Mouse (Mus musculus): ENCODE measurements around the gene Olfr1137. TPM values are rescaled to one million over a fixed set of nuclear protein-coding genes. Genes with fewer than 3 reads are reported as not detected.

Gene Olfr1137
- not detected for polyA plus RNA-seq (2012; fragmentation: generic; extraction: Trizol)

- Histone ChIP-seq H3K4me3 (no peak within 1 kb of the TSS), H3K4me2 (ENCODE audit: low read depth) (no peak within 1 kb of the TSS), H3K27me3 (ENCODE audit: control insufficient read depth, insufficient read depth, insufficient read length) (no peaks in the 10 kb centered on the region), H3K36me3 (ENCODE audit: control insufficient read depth, insufficient read depth) (no peaks in the 10 kb centered on the region), H3ac (ENCODE audit: control insufficient read depth, insufficient read length) (no peak within 1 kb of the TSS), H3K79me2 (ENCODE audit: control insufficient read depth, insufficient read depth) (no peaks in the 10 kb centered on the region)
- TF ChIP-seq MYOG (IDR thresholded peaks at IDR 0.05; ENCODE audit: control insufficient read depth in 1 of 3, insufficient read depth in 1 of 3, insufficient read length in 2 of 3, low read depth in 2 of 3): no peak
- TF ChIP-seq TCF3 (IDR thresholded peaks at IDR 0.05; ENCODE audit: insufficient read length, low read depth): no peak
- no peak for TF ChIP-seq TCF12 (IDR thresholded peaks at IDR 0.05; ENCODE audit: insufficient read depth, poor library complexity, severe bottlenecking)
- no peak for TF ChIP-seq MYOD1 (IDR thresholded peaks at IDR 0.05; ENCODE audit: control insufficient read depth in 1 of 3, insufficient read length in 2 of 3, low read depth in 2 of 3)
- no peak for TF ChIP-seq SRF (IDR thresholded peaks at IDR 0.05; ENCODE audit: control insufficient read depth, insufficient read length, low read depth)
These were observed at the start of gene Olfr1137 for GRCm38 (mm10) chr2:87713079-87713478. Gene Olfr1137, minus strand, starts transcription at chr2:87713179.

DNA sequence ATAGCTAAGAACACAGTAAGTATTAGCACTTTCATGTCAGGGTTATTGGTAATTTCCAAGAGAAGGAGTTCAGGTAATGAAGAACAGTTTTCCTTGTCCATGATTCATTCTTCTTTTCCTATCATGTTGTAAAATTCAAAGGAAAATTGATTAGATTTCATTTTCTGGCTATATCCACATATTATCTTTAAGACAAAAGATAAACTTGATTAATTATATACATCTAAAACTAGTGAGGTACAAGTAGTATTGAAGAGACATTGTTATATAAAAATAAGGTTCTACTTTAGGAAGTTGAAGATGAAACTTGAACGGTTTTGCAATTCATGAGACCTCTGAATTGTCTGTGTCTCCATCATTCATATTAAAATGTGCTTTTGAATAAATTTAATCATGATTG lies 40.9 kb upstream of the Olfr1137 start, which contains the start of gene Olfr1141:
TSS of gene Olfr1141 (minus strand) at position 101 of the 400 bp plus-strand sequence.
- no peak within 1 kb of the TSS for H3K4me2 ChIP-seq (ENCODE audit: low read depth)
- H3ac ChIP-seq (ENCODE audit: control insufficient read depth, insufficient read length): no peak within 1 kb of the TSS
- no peak within 1 kb of the TSS for H3K4me3 ChIP-seq
- no peaks in the 10 kb centered on the region for H3K79me2 ChIP-seq (ENCODE audit: control insufficient read depth, insufficient read depth)
- TF ChIP-seq E2F4 (IDR thresholded peaks at IDR 0.05; ENCODE audit: insufficient read depth): no peak
- no peak for TF ChIP-seq REST (IDR thresholded peaks at IDR 0.05; ENCODE audit: insufficient read depth, insufficient read length)
- TF ChIP-seq MYOD1 (IDR thresholded peaks at IDR 0.05; ENCODE audit: control insufficient read depth in 1 of 3, insufficient read length in 2 of 3, low read depth in 2 of 3): no peak
- no peak for TF ChIP-seq TCF12 (IDR thresholded peaks at IDR 0.05; ENCODE audit: insufficient read depth, poor library complexity, severe bottlenecking)
- no peak for TF ChIP-seq SRF (IDR thresholded peaks at IDR 0.05; ENCODE audit: control insufficient read depth, insufficient read length, low read depth)
- no peak for TF ChIP-seq POLR2AphosphoS2 (IDR thresholded peaks at IDR 0.05; ENCODE audit: insufficient read length, low read depth)
- TF ChIP-seq MYOG (IDR thresholded peaks at IDR 0.05; ENCODE audit: control insufficient read depth in 1 of 3, insufficient read depth in 1 of 3, insufficient read length in 2 of 3, low read depth in 2 of 3): no peak
- no peak for TF ChIP-seq MAX (IDR thresholded peaks at IDR 0.05; ENCODE audit: low read depth)
- TF ChIP-seq POLR2A (IDR thresholded peaks at IDR 0.05; ENCODE audit: insufficient read length, low read depth): no peak
- no peak for TF ChIP-seq TCF3 (IDR thresholded peaks at IDR 0.05; ENCODE audit: insufficient read length, low read depth)
- TF ChIP-seq CEBPB (IDR thresholded peaks at IDR 0.05; ENCODE audit: insufficient read depth, poor library complexity, severe bottlenecking): no peak
- no peaks in the 10 kb centered on the region for H3K27me3 ChIP-seq (ENCODE audit: control insufficient read depth, insufficient read depth, insufficient read length)
- no peaks in the 10 kb centered on the region for H3K36me3 ChIP-seq (ENCODE audit: control insufficient read depth, insufficient read depth)

- Histone ChIP-seq H3K27me3 (ENCODE audit: control insufficient read depth, insufficient read depth, insufficient read length) (no peaks in the 10 kb centered on the region), H3K79me2 (ENCODE audit: control insufficient read depth, insufficient read depth) (no peaks in the 10 kb centered on the region), H3K36me3 (ENCODE audit: control insufficient read depth, insufficient read depth) (no peaks in the 10 kb centered on the region), H3ac (ENCODE audit: control insufficient read depth, insufficient read length) (no peak within 1 kb of the TSS), H3K4me2 (ENCODE audit: low read depth) (no peak within 1 kb of the TSS), H3K4me3 (no peak within 1 kb of the TSS)
- TF ChIP-seq POLR2A (IDR thresholded peaks at IDR 0.05; ENCODE audit: insufficient read length, low read depth): no peak
- no peak for TF ChIP-seq TCF12 (IDR thresholded peaks at IDR 0.05; ENCODE audit: insufficient read depth, poor library complexity, severe bottlenecking)
- TF ChIP-seq MAX (IDR thresholded peaks at IDR 0.05; ENCODE audit: low read depth): no peak
These were observed 30.5 kb upstream of the Olfr1137 start, which contains the start of gene Olfr1140 for GRCm38 (mm10) chr2:87743452-87743851. Gene Olfr1140, plus strand, starts transcription at chr2:87743752.

DNA sequence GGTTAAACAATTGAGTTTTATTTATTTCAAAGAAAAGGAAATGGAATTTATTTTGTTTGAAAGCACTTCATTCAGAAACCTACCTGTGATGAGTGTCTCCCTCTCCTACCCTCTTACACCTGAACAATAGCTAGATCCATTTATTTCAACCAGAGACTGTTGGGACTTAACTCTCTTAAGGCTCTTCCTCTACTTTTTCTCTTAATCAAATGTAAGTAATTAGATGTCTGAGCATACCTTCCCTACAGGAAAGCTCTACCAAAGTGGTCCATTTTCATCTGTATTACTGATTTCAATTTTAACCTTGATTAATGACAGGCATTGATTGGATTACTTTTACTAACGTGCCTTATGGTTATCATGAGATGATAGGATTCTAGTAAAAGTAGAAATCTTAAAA lies 26.9 kb upstream of the Olfr1137 start, which contains the start of gene Olfr1138:
TSS of gene Olfr1138 (minus strand) at position 101 of the 400 bp plus-strand sequence.
- H3K27me3 ChIP-seq (ENCODE audit: control insufficient read depth, insufficient read depth, insufficient read length): no peaks in the 10 kb centered on the region
- TF ChIP-seq POLR2A (IDR thresholded peaks at IDR 0.05; ENCODE audit: insufficient read length, low read depth) (no peak), POLR2AphosphoS2 (IDR thresholded peaks at IDR 0.05; ENCODE audit: insufficient read length, low read depth) (no peak), MYOD1 (IDR thresholded peaks at IDR 0.05; ENCODE audit: control insufficient read depth in 1 of 3, insufficient read length in 2 of 3, low read depth in 2 of 3) (no peak), TCF12 (IDR thresholded peaks at IDR 0.05; ENCODE audit: insufficient read depth, poor library complexity, severe bottlenecking) (no peak), SRF (IDR thresholded peaks at IDR 0.05; ENCODE audit: control insufficient read depth, insufficient read length, low read depth) (no peak), REST (IDR thresholded peaks at IDR 0.05; ENCODE audit: insufficient read depth, insufficient read length) (no peak), E2F4 (IDR thresholded peaks at IDR 0.05; ENCODE audit: insufficient read depth) (no peak), TCF3 (IDR thresholded peaks at IDR 0.05; ENCODE audit: insufficient read length, low read depth) (no peak), CEBPB (IDR thresholded peaks at IDR 0.05; ENCODE audit: insufficient read depth, poor library complexity, severe bottlenecking) (no peak), MAX (IDR thresholded peaks at IDR 0.05; ENCODE audit: low read depth) (no peak), MYOG (IDR thresholded peaks at IDR 0.05; ENCODE audit: control insufficient read depth in 1 of 3, insufficient read depth in 1 of 3, insufficient read length in 2 of 3, low read depth in 2 of 3) (no peak), USF1 (IDR thresholded peaks at IDR 0.05; ENCODE audit: low read depth) (no peak)

GRCm38 (mm10) chr2:87693847-87694246 lies 19.1 kb downstream of the Olfr1137 start, which contains the start of gene Olfr1136:
Gene Olfr1136, minus strand, starts transcription at chr2:87693947.
- no peak within 1 kb of the TSS for H3K4me3 ChIP-seq
- no peaks in the 10 kb centered on the region for H3K79me2 ChIP-seq (ENCODE audit: control insufficient read depth, insufficient read depth)
- H3K4me2 ChIP-seq (ENCODE audit: low read depth): no peak within 1 kb of the TSS
- H3K27me3 ChIP-seq (ENCODE audit: control insufficient read depth, insufficient read depth, insufficient read length): no peaks in the 10 kb centered on the region
- TF ChIP-seq TCF12 (IDR thresholded peaks at IDR 0.05; ENCODE audit: insufficient read depth, poor library complexity, severe bottlenecking) (no peak), MAX (IDR thresholded peaks at IDR 0.05; ENCODE audit: low read depth) (no peak), MYOD1 (IDR thresholded peaks at IDR 0.05; ENCODE audit: control insufficient read depth in 1 of 3, insufficient read length in 2 of 3, low read depth in 2 of 3) (no peak), REST (IDR thresholded peaks at IDR 0.05; ENCODE audit: insufficient read depth, insufficient read length) (no peak), E2F4 (IDR thresholded peaks at IDR 0.05; ENCODE audit: insufficient read depth) (no peak), MYOG (IDR thresholded peaks at IDR 0.05; ENCODE audit: control insufficient read depth in 1 of 3, insufficient read depth in 1 of 3, insufficient read length in 2 of 3, low read depth in 2 of 3) (no peak), POLR2A (IDR thresholded peaks at IDR 0.05; ENCODE audit: insufficient read length, low read depth) (no peak), SRF (IDR thresholded peaks at IDR 0.05; ENCODE audit: control insufficient read depth, insufficient read length, low read depth) (no peak), TCF3 (IDR thresholded peaks at IDR 0.05; ENCODE audit: insufficient read length, low read depth) (no peak)
- no peaks in the 10 kb centered on the region for H3K36me3 ChIP-seq (ENCODE audit: control insufficient read depth, insufficient read depth)
- H3ac ChIP-seq (ENCODE audit: control insufficient read depth, insufficient read length): no peak within 1 kb of the TSS

More for the DNA sequence above, 26.9 kb upstream of the Olfr1137 start, which contains the start of gene Olfr1138:
- Histone ChIP-seq H3K79me2 (ENCODE audit: control insufficient read depth, insufficient read depth) (no peaks in the 10 kb centered on the region), H3K4me2 (ENCODE audit: low read depth) (no peak within 1 kb of the TSS), H3ac (ENCODE audit: control insufficient read depth, insufficient read length) (no peak within 1 kb of the TSS), H3K36me3 (ENCODE audit: control insufficient read depth, insufficient read depth) (no peaks in the 10 kb centered on the region), H3K4me3 (no peak within 1 kb of the TSS)

All from myocyte (in vitro differentiated cells).